Mouse (Mus musculus) spleen, adult 2 months (tissue): ENCODE measurements around the gene Aldh1l1.

Source experiments
- CTCF ChIP-seq: fragments of 200-500 bp; IDR thresholded peaks from 2 replicates; pipeline ENCODE4 v1.5.1; 2011; ENCODE audit warnings: mild to moderate bottlenecking, inconsistent platforms; ENCODE audit not compliant: insufficient read depth, insufficient read length, insufficient replicate concordance; ENCODE audit errors: extremely low read depth
- POLR2A ChIP-seq: fragments of 200-500 bp; IDR thresholded peaks from 2 replicates; pipeline ENCODE4 v1.6.1; 2011; ENCODE audit warnings: low read depth, low read length, inconsistent platforms

DNA sequence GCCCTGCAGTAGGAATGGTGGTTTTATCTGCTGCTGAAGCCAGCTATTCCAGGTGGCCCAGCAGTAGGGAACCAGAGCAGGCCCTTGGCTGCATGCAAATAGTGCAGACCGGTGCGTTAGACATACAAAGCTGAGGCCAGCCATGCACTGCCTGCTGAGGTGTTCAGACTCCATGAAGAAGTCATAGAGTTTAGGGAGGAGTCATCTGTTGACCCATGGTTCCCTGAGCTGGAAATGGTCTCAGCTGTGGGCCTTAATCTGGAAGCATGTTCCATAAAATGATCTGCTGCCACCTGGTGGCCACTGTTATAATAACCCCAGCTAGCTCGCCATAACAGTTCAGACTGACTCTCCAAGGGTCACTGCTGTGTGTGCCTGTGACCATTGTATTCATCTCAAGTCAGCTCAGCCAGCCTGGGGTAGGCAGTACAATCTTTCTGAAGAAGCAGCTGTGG, 89.1 kb downstream of the Aldh1l1 start:
- TF ChIP-seq CTCF (peak; percentile 38; the same call in 1 of the 2 replicates), POLR2A (no peak)
